Mouse (Mus musculus): ENCODE results near the gene R3hdm2.

DNA sequence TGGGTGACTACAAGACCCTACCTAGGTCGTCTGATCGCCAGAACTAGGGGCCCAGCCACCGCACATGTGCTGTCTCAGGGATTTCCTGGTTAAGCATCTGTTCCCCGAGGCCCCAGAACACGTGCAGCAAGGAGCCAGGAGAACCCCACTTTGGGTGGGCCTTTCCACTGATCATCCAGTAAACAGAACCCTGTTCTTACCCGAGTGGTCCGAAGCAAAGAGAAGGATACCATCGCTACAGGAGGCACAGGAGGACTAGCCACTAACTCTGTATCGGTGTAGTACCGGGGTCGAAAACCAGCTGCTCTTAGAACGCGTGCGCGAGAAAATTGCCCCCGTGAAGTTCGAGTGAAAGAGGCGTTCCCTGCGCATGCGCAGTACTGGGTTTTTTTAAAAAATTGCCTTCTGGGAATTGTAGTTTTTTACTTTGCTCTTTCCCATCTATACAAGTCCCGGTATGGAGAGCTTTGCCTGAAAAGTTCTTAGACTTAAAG lies 142.0 kb downstream of the R3hdm2 start, which contains the start of gene Shmt2:
- TF ChIP-seq POLR2A (IDR thresholded peaks at IDR 0.05; ENCODE audit: insufficient read depth, low read depth, low read length) (no peak), CTCF (IDR thresholded peaks at IDR 0.05; ENCODE audit: insufficient read depth, low read depth, low read length) (no peak)
